Comparison of ENCODE assay signal across 18 mouse cellular contexts in the genomic region with DNA sequence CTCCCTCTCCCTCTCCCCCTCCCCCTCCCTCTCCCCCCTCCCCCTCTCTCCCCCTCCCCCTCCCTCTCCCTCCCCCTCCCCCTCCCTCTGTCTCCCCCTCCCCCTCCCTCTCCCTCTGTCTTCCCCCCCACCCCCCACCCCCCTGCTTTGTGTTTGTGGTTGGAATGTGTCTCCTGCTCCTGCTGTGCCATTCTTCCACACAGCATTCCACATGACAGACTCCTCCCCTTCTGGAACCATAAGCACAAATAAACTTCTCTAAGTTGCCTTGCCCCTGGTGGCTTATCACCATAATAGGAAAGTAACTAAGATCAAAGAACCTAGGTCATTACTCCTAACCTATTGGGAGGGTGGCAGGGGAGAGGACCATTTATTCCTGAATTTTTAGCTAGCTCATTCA. TPM values are rescaled to one million over a fixed set of nuclear protein-coding genes. Genes with fewer than 3 reads are reported as not detected.
"Had no signal": no experiment of that assay in that cellular context is flagged by ENCODE, and none has a peak within 500 bp of the region (broad histone marks: within the 10 kb centered on the region; RNA-seq: fewer than 3 reads in every experiment).

No protein-coding gene starts in this region.

- H3K9ac ChIP-seq: liver, postnatal 0 days; lung, embryonic 15.5 days; midbrain, embryonic 13.5 days; midbrain, embryonic 15.5 days; neural tube, embryonic 12.5 days; stomach, embryonic 15.5 days had no signal

- H3K36me3 ChIP-seq: lung, embryonic 15.5 days; midbrain, embryonic 13.5 days; midbrain, embryonic 15.5 days; neural tube, embryonic 12.5 days; stomach, embryonic 15.5 days had no signal

- H3K4me1 ChIP-seq: midbrain, embryonic 13.5 days; midbrain, embryonic 15.5 days; neural tube, embryonic 12.5 days; stomach, embryonic 15.5 days had no signal

- ATAC-seq: liver, postnatal 0 days; lung, postnatal 0 days; midbrain, embryonic 13.5 days; midbrain, embryonic 15.5 days had no signal

- DNase-seq: liver, postnatal 0 days; lung, adult 2 months; lung, postnatal 14 days; lung, postnatal 36 days; right cerebral cortex, postnatal 14 days; thymus, adult 2 months; thymus, postnatal 25 days; thymus, postnatal 4 days had no signal

- H3K27ac ChIP-seq: lung, embryonic 15.5 days; macrophage; midbrain, embryonic 13.5 days; midbrain, embryonic 15.5 days; neural tube, embryonic 12.5 days; stomach, embryonic 15.5 days; stomach, postnatal 0 days had no signal

- H3K9me3 ChIP-seq: lung, embryonic 15.5 days; midbrain, embryonic 13.5 days; midbrain, embryonic 15.5 days; neural tube, embryonic 12.5 days; stomach, embryonic 15.5 days had no signal

- H3K27me3 ChIP-seq: lung, embryonic 15.5 days; midbrain, embryonic 13.5 days; midbrain, embryonic 15.5 days; neural tube, embryonic 12.5 days; stomach, embryonic 15.5 days had no signal

- H3K4me3 ChIP-seq: lung, embryonic 15.5 days; midbrain, embryonic 13.5 days; midbrain, embryonic 15.5 days; neural tube, embryonic 12.5 days; stomach, embryonic 15.5 days had no signal

- H3K4me2 ChIP-seq: lung, embryonic 15.5 days; midbrain, embryonic 11.5 days; midbrain, embryonic 13.5 days; midbrain, embryonic 15.5 days; neural tube, embryonic 12.5 days; stomach, embryonic 15.5 days had no signal

RNA-seq across cellular contexts. Expression of a gene that starts 6.7 kb away (rescaled TPM):
- polyA plus RNA-seq: liver, postnatal 0 days; macrophage; spleen, adult 2 months had no signal
